Mouse (Mus musculus) G1E-ER4 (cell line): ENCODE measurements around the gene Rnf185. TPM values are rescaled to one million over a fixed set of nuclear protein-coding genes. Genes with fewer than 3 reads are reported as not detected.

Experiments
- GATA1 ChIP-seq: IDR thresholded peaks from one replicate; pipeline ENCODE4 v1.8.0; 2012; ENCODE audit warnings: low read length, inconsistent platforms
- polyA plus RNA-seq: library from polyadenylated mRNA; stranded (reverse); fragments of >175 nt; gene quantifications from 2 replicates; pipeline ENCODE4 v1.2.3, GENCODE M21; 2012

Gene Rnf185
- polyA plus RNA-seq, 1 experiment = 2.1 TPM

DNA sequence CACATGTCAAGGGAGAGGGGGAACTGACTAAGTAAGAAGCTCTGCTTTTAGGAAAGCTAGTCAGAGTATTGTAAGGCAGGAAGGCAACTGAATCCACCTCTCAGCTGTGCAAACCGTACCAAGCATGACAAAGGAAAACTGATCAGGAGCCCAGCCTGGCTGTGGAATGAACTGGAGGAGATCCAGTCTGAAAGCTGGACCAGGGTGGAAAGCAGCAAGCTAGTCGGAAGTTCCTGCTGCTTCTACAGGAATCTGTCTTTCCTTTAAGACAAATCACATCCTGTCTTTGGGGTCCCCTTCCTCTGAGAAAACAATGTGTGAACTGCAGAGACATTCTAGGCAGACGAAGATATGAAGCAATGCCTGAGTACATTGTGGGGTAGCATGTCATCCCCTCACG lies 33.4 kb downstream of the Rnf185 start:
- no peak for TF ChIP-seq GATA1

DNA sequence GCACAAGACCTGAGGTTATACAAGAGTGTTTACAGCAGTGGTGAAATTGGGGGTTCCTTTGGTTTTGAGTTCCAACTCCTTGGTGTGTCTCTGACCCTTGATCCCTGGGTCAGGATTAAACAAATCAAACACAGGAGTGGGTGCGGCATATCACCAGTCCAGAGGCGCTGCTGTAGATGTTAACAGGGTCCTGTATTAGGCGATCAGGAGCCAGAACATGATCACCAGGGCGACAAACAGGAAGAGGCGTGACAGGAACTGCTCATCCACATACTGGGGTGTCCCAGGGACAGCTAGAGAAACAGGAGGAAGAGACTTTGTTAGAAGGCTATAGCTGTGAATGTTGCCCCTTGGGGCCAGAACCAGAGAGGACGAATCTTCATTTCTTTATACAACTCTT lies 34.4 kb downstream of the Rnf185 start:
- no peak for TF ChIP-seq GATA1

DNA sequence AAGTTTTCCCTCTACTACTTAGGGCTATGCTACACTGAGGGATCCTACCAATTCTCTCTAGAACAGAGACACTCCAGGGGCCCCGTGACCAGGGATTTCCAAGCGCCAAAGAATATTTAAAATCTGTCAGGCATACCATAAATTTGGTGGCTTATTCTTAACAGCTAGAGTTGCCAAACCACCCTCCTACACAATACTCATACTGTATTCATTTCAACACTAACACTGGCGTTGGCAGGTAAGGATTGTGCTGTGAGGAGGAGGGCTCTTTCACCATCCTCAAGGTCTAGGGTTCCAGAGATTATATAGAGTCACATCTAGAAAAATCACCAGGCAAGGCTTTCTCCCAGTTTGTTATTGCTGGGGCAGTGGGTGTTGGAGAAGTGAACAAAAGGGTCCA lies 35.8 kb downstream of the Rnf185 start:
- TF ChIP-seq GATA1 = no peak

DNA sequence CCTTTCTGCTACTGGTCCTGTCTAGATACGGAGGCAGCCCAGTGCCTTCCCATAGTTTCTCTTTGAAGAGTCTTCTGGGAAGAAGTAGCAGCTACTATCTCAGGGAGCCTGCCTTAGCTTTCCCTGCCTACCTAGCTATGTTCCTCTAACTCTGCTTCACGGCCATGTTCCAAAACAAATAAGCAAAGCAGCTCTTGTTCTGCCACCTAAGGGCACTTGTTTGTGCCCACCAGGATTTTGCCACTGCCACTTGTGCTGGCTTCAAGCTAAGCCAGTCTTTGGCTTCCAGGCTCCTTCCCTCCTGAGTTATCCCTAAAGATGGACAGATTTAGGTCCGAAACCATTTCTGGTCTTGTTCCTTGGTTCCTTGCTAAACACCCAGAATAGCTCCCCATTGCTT lies 40.1 kb downstream of the Rnf185 start:
- no peak for TF ChIP-seq GATA1

DNA sequence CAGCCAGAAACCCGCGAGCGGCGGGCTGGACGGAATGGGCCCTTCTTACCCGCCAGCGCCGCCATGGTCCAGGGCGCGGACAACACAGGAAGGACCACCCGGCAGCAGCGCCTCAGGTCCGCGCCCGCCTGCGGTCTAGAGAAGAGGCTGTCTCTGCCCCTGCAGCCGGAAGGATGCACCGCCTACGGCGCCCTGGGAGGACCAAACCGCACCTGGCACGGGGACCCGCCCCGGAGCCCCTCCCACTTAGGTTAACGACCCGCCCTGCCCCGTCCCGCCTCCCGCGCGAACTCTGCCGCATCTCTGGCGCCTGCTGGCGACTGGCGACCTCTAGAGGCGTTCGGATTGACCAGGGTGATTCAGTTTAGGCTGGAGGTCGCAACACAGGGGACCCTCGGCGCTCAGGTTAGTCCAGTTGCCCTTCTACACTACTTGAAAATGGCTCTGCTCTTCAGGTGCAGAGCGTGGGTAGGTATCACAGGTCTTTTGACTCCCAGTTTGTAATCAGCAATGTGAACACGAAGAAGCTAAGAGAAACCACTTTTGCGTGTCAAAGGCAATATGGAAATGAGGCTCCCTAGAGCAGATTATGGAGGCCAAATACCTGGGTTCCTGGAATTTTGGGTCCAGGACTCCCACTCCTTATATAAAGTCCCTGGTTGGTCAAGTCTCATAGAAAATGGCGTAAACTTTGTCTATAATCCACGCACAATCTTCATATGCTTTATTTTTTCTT lies 43.0 kb downstream of the Rnf185 start, which contains the start of gene Limk2:
Gene Limk2, minus strand, starts transcription at position 193 of the 736 bp plus-strand sequence.
- TF ChIP-seq GATA1 = no peak

DNA sequence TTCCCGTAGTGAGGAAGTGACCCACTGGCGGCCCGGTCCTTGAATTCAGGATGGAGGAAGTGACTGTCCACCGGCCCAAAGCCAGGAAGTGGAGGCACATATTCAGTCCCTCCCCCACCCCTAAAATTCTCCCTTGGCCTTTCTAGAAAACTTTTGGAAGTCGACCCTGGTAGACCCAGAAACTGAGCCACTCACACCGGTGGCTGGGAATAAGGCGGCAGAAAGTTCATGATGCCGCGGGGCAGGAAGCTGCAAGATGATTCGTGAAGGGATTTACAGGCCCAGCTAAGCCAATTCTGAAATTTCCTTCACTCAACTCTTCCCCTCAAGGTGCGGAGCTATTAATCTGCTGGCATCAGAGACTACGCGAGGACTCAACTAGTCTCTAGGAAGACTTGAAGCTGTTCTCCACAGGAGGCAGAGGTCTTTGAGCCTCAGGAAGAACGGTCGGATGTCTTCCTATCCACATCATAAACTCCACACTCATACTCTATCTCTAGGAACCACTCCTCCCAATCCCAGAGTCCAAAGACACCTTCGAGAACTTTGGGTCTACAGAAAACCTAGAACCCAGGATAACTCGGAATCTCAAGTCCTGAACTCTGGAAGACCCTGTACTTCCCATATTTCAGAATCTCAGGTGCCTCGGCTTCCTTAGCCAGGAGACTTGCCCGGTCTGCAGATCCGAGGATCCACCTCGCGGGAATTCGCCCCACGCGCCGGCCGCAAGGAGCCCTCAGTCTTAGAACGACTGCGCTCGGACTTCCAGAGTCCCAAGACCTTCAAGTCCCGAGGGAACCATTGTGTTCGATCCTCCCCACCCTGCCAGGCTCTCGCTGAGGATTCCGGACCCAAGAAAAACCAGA lies 43.8 kb downstream of the Rnf185 start:
- no peak for TF ChIP-seq GATA1

DNA sequence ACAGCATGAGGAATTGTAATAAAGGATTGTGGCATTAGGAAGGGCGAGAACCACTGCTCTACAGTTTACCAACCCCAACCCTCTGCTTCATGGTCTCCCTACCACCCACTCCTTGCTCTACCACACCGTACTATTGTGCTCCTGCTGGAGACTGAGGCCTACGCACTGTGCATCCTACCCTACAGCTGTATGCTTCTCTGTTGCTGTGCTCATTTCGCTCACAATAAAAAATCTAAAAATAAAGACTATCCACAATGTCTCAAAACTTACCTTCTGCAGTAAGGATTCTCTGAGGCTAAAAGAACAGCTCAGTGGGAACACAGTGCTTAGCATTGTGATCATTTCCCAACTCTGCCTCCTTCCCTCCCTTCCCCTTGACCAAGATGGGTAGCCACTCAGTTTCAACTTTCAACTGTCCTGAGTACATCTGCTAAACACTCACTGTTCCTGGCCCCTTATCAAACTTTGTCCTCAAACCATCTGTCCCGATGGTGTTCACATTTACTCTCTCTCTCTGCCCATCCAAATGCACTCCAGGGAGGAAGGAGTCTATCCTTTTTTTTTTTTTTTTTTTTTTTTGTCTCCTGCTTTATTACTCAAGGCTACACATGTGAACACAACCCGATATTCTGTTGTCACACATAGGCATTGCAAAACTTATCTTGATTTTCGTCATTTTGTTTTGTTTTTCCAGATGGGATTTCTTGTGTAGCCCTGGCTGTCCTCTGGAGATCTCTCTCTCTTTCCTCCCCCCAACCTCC lies 47.7 kb downstream of the Rnf185 start:
- no peak for TF ChIP-seq GATA1

DNA sequence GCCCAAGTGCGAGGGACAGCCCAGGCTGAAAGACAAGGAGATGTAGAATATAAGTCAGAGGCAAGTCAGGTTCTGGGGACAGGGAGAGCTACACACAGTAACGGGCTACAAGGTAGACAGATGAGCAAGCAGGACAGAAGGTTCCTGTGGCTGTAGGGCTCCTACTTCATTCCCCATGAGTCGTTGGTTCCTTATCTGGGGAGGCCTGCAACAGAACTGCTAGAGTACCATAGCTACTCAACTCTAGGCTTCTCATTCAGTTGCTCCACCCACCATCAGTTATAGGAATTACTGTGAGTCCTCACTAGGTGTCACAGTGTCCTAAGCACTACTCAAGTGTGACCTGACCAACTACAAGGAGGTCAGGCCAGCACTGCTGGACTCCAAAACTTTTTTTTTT lies 49.1 kb downstream of the Rnf185 start:
- TF ChIP-seq GATA1 = no peak

DNA sequence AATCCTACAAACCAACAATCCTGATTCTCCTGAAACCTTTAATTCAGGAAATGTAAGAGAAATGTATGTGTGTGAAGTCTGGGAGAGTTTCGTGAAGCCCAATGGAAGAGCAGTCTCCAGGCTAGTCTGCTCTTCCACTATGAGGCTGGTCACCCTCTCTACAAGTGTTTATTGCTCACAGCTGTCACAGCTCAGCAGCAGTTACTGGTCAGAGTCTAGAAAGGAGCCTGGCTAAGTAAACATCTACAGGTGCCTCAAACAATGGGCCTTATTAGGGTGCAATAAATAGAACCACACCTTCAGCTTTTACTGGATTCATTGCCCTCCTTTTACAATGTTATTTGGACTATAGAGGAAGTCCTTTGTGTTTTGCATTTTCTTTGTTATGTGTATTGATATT lies 53.8 kb downstream of the Rnf185 start:
- no peak for TF ChIP-seq GATA1

DNA sequence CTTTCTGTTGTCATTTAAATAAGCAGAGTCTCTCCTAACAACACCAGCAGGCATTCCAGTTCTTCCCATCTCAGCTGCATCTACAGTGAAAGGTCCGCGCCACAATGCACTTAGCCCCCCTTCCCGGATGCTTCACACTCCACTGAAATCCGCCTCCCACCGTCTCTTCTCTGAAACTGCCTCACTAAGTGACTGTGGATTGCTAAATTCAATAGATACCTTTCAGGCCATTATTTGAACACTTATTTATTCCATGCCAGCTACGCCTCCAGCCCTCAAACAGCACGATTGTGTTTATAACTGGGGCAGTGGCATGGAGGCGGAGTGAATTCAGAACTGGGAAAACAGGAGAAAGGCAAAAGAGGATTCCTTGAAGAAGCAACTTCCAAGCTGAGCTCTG lies 55.6 kb downstream of the Rnf185 start:
- no peak for TF ChIP-seq GATA1

DNA sequence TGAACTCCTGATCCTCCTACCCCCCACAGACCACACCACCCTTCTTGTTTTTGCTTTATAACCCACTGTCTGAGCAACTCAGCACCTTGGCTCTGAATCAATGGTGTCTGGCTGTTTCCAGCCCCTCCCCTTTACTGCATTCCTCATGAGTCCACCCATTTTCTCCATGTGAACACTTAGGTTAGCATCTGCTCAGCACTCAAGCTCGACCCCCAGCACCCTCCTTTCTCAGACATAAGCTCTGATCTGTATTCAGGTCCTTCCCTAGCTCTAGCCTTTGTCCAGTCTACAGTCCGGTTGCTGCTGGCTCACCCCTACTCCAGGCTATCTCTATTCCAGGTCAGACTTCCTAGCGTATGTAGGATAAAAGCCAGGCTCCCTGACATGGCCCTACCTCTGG lies 56.1 kb downstream of the Rnf185 start:
- no peak for TF ChIP-seq GATA1

DNA sequence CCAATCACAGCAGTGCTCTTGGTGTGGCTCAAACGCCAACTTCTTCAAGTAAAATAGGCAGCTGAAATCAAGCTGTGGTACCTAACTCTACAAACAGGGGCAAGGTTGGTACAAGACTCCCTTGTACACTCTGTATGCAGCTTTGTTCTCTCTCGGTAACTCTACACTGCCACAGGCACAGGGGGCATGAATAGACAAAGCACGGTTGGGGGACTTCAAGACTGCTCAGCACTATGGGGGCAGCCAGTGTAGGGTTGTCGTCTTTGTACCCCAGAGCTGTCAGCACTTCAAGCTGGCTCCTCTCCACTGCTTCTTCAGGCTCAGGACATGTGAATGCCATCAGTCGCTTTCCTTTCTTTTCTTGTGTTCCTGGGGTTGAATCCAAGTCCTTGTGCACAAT lies 57.6 kb downstream of the Rnf185 start:
- TF ChIP-seq GATA1 = no peak

DNA sequence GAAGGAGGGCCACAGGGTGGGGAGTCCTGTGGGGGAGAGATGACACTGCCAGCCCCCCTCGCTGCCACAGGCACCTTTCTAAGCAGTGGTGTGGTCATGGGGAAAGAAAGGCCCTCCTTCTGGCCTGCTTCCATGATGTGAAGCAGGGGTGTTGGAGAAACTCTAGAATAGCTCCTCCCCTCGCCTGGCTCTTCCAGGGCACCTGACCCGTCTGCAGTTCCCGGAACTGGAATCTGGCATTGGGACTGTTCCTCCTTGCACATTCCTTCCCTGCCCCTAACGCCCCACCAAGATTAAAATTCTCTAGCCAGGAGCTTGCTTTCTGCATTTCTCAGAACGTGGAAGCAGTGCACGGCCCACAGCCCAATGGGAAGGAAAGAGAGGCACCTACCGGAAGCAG lies 59.6 kb downstream of the Rnf185 start:
- no peak for TF ChIP-seq GATA1

DNA sequence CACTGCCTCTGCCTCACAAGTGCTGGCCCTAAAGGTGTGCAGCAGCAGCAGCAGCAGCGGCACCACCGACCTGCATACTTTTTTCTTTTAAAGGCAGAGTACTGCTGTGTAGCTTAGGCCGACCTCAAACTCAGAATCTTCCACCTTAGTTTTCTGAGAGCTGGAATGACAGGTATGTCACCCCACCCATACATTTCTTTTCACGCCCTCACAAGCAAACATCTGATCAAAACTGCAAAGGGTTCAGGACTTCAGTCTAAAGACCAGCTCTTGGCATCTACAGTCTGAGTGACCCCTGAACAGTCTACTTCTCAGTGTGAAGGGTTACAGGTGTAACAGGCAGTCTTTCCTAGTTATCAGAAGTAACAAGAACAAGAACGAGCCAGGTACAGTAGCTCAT lies 61.4 kb downstream of the Rnf185 start:
- no peak for TF ChIP-seq GATA1

DNA sequence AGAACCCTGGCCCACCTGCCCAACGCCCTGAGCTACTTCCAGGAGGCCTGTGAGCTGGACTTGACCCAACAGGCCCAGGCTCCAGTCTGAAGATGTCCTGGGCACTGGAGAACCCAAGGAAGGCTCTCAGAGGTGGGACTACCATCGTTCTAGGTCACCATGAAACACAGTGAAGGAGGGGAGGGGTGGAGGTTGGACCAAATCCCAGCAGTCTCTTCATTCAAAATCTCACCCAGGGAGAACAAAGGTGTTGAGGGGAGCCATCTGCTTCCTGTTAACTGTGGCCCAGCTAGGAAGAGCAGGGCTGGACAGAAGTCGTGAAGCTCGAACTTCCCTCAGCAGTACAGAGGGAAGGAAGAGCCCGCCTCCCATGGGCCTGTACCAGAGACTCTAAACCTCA lies 62.2 kb downstream of the Rnf185 start:
- TF ChIP-seq GATA1 = no peak
